Mouse (Mus musculus) central nervous system, embryonic 14 days (tissue): ENCODE data around the gene Rbm20. TPM values are rescaled to one million over a fixed set of nuclear protein-coding genes. Genes with fewer than 3 reads are reported as not detected.

ENCODE experiments used
- polyA plus RNA-seq: library from polyadenylated mRNA; depleted of rRNA; stranded (reverse); fragments of >200 nt; gene quantifications from 2 replicates; pipeline ENCODE4 v1.2.3, GENCODE M21; 2012; rRNA removed

Gene Rbm20
- polyA plus RNA-seq: 3.0 and 4.4 TPM in 2 replicates

DNA sequence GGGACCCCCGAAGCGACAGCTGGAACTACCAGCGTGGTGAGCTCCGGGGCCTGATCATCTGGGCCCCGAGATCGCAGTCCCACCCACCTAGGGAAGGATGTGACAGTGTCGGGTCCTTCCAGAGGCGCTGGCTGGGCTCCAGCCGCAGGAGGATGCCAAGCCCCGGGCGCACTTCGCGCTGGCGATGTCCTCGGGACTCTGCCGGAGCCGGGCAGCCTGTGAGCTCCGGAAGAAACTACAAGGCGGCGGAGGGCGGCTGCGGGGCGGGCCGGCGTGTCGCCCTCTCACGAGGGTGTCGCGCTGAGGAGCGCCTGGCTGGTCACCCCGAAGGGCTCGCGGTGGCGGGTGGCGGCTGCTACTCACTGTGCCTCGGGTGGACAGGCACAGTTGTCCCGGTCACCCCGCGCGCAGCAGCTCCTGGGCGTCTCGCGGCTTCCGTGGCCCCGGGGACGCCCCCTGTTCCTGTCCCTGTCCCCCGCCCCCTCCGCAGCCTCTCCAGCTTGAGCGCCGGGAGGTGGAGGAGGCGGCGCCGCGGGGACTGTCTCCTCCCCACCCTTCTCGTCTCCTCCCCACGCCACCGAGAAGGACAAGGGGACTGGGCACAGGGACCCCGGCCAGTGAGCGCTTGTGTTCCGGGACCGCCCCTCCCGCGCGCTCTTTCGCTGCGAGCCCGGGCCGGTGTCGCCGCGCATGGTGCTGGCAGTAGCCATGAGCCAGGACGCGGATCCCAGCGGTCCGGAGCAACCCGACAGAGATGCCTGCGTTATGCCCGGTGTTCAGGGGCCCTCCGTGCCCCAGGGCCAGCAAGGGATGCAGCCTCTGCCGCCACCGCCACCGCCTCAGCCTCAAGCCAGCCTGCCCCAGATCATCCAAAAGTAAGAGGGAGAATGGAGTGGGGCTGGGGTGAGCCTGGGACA lies at the start of gene Rbm20:
Rbm20 (plus strand) TSS at position 589 of the 917 bp plus-strand sequence.

DNA sequence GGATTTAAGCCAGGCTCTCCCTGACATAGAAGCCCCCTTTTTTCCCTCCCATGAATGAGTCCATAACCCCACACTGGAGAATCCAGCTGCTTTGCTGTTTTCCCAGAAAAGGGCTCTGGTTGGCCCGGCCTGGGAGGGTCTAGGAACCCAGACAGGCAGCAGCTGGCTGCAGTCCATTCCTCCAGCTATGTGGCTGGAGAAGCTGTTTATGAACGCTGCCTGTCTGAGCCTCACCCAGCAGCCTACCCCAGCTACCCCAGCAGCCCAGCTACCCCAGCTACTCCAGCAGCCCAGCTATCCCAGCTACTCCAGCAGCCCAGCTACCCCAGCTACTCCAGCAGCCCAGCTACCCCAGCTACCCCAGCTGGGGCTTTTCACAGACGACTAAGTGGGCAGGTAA lies 215.0 kb downstream of the Rbm20 start, which contains the start of gene Pdcd4:
Pdcd4 (plus strand) TSS at position 171 of the 400 bp plus-strand sequence.

Other genes with a start within 250 kb of the Rbm20 start
- gene Dusp5, start 148.2 kb upstream of the Rbm20 start, polyA plus RNA-seq: 1.8 and 2.6 TPM in 2 replicates
- 35.2 and 50.0 TPM in 2 replicates for gene Nutf2-ps1, start 88.2 kb upstream of the Rbm20 start, polyA plus RNA-seq
- 47.1 and 51.4 TPM in 2 replicates for gene Smc3, start 76.9 kb upstream of the Rbm20 start, polyA plus RNA-seq
- gene Pdcd4, start 214.9 kb downstream of the Rbm20 start, polyA plus RNA-seq: 39.9 and 41.4 TPM in 2 replicates